Mouse (Mus musculus) adrenal gland, adult 8-10 months (tissue): Measurements from ENCODE around the gene Lbx2. TPM values are rescaled to one million over a fixed set of nuclear protein-coding genes. Genes with fewer than 3 reads are reported as not detected.
A peak's percentile ranks its signal among the peaks of the same experiment; 100 is the strongest.

ENCODE experiments used
- DNase-seq: peaks from one replicate; pipeline ENCODE4 v3.0.0; 2022
- total RNA-seq, 4 experiments: library from RNA; stranded (reverse); gene quantifications; 2 replicates each; pipeline ENCODE4 v1.2.4; 2022

Gene Lbx2
- total RNA-seq, result 10 to 100 TPM; 16.7 to 24.9 (median 19.6) TPM

GRCm38 (mm10) chr6:83086121-83087035 is at the start of gene Lbx2:
Gene Lbx2 (plus strand): TSS chr6:83086367.
- no peak for DNase-seq

- no peak for DNase-seq
Observed at GRCm38 (mm10) chr6:83037188-83037587, 49.0 kb upstream of the Lbx2 start.

DNA sequence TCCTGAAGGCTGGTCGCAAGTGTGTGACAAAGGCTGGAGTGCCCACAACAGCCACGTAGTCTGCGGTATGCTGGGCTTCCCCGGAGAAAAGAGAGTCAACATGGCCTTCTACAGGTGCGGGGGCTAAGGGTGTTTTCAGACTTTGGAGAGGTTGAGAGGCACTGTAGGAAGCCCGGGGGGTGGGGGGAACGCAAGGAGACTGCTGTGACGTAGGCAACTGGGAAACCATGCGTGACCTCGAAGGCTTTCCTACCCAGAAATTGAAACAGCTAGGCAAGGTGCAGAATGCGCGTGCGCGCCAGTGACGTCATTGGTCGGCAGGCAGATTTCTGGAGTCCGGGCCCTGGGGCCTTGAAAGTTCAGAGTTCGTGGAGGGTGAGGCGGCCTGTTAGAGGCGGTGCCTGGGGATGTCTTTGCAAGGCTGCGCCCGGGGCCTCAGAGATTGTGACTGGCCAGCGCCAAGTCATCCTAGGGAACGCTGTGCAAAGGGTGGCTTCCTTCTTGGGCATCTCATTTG is 47.6 kb upstream of the Lbx2 start:
- peak; percentile 95 for DNase-seq

DNA sequence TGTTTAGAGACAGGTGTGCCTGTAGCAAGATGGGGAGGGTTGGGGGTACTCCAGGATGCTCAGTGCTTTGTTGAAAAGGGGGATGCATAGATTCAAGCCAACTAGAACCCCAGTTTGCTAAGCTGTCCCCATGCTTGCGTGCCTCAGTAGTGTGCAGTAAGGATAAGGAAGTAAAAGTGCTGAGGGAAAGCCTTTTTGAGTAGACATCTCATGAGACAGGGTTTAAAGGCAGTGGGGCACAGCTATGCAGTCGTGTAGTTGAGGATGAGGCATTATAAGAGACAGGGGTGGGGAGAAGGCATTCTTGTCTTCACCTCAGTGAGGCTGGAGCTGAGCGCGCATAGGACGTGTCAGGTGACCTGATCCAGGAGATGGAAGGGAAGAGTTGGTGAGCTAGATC is 45.6 kb upstream of the Lbx2 start:
- DNase-seq, result no peak

DNA sequence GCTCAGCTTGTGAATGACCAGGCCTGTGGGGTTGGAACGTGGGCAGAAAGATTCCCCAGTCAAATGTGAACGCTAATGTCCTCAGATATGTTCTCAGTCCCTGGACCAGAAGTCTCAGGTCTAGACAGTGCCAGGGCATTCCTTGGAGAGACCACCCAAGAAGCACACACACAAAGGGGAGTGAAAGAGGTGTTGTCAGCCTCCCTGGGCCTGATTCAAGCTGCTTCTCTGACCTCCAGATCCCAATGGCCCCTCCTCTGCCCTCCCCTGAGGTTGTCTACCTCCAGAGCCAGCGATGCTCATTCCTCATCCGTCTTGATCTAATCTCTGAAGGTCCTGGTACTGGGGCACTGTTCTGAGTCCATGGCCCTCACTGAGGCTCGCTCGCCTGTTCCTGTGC is 42.6 kb upstream of the Lbx2 start:
- no peak for DNase-seq

GRCm38 (mm10) chr6:83043993-83044392 is 42.2 kb upstream of the Lbx2 start:
- DNase-seq, result no peak

DNA sequence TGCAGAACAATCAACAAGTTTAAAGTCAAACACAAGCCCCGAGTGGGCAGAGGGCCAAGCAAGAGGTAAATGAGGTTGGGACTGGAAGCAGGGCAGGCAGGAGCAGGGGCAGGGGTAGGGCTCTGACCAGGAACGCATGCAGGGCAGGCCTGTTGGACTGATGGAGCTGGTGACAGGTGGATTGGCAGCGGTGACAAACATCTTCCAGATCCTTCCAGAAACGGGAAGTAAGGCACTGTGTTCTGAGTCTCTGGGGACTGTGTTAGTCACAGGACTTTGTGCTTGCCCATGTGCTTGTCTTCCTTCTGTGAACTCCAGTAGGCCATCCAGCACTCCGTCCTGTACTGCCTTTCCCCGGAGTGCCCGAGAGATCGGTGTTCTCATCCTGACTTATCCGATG is 41.4 kb upstream of the Lbx2 start:
- DNase-seq, result no peak

DNA sequence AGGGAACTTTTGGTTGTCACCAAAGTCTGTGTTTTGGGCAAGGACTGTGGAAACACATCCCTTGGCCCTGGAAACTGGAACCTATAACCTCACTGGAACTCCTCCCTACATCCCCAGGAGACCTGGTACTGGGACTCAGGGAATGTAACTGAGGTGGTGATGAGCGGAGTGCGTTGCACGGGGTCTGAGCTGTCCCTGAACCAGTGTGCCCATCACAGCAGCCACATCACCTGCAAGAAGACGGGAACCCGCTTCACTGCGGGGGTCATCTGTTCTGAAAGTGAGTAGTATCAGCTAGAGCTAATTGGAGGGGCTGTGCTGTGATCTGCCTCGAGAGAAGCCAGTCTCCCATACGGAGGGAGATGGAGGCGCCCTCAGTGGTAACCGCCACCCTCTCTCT is 36.8 kb upstream of the Lbx2 start:
- DNase-seq, result no peak

DNA sequence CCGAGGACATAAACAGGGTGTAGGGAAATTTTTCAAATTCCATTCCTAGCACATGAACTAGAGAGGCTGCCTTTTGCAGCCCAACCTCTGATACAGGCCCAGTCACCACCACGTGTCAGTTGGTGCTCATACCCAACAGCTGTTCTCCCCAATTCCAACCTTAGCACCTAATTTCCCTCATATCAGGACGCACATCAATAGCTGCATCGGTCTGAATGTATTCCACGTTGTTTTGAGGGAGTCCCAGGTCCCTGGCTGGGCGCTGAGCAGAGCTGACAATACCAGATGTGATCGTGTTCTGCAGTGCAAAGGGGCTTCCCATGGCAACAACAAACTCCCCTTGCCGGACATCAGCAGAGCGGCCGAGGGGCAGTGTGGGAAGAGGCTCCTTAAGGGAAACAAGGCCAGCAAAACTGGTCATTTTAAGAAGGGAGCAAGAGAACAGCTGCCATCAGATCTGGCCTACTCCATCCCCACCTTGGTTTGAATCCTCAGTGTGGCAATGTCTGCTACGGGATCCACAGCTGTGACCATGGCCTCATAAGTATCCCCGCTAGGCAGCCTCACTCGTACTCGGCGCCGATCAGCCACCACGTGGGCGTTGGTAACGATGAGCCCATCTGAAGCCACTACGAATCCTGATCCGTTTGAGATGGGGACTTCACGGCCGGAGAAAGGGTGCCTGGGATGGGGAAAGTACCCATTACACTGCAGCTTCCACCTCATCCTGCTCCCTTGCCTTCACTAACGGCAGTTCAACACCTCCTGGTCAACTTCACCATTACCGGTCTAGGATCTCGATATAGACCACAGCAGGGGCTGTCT is 32.8 kb upstream of the Lbx2 start:
- no peak for DNase-seq

GRCm38 (mm10) chr6:83054074-83054851 is 31.9 kb upstream of the Lbx2 start, which contains the start of gene Aup1:
Gene Aup1 (plus strand): TSS chr6:83054521.
- DNase-seq, result peak; percentile 97

DNA sequence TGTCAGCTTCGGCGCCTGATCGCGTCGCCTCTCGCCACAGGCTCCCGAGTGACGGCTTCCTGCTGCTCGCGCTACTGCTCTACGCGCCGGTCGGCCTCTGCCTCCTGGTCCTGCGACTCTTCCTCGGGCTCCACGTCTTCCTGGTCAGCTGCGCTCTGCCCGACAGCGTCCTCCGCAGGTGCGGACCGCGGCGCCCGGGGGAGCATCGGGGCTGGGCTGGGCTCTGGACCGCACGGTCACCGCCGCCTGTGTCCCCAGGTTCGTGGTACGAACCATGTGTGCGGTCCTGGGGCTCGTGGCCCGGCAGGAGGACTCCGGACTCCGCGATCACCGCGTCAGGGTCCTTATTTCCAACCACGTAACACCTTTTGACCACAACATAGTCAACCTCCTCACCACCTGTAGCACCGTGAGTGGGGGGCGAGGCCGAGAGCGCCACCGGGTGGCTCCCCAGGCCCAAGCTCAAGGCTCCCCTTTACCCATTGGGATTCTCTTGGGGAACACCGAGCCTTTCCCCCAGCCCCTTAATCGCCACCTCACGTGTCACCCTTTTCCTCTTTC is 31.2 kb upstream of the Lbx2 start, which contains the start of gene Htra2:
Htra2 (minus strand) TSS at position 403 of the 561 bp plus-strand sequence.
- DNase-seq, result no peak

- DNase-seq, result no peak
Observed at GRCm38 (mm10) chr6:83057790-83058189, 28.4 kb upstream of the Lbx2 start, which contains the start of gene Dqx1. Gene Dqx1 (plus strand): TSS chr6:83057844.

DNA sequence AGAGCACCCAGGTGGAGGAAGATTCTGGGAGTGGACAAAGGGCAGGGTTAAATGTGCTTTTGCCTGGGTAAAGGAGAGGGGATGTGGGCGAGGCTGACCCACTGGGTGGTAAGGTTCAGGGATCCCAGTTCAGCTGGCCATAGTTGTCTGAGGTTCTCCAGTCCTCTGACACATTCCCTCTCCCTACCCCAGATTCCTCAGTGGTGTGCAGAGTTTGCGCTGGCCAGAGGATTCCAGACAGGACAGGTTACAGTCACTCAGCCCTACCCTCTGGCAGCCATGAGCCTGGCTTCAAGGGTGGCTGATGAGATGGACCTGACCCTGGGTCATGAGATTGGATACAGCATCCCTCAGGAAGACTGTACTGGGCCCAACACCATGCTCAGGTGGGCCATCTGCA is 27.4 kb upstream of the Lbx2 start:
- DNase-seq, result no peak

DNA sequence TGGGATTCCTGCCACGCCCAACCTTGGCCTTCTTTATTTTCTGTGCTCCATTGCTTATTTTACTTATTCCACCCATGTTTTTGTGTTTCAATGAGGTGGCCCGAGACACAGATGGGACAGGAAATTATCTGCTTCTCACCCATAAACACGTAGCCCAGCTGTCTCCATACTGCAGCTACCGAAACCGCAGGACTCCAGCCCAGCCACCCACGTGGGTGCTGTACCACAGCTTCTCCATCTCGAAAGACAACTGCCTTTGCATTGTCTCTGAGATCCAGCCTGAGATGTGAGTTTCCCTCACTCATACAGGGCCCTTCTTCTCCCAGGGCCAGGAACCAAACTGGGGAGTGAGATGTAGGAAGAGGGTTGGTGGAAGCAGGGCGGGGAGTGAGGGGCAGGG is 20.2 kb upstream of the Lbx2 start:
- DNase-seq, result no peak

DNA sequence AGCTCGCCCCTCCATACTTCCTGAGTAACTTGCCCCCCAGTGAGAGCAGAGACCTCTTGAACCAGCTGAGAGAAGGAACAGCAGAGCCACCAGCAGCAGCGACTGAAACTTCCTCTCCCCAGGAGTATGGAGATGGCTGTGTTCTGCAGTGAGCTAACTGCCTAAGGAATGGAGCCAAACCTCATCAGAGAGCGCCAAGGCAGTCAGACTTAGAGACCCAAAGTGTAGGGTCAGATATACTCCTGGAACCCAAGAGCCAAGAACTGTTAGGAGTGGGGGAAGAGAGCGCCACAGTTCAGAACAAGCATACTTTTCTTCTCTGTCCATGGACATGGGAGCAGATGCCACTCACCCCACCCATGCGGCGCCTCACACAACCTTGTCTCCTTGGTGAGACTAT is 19.7 kb upstream of the Lbx2 start:
- DNase-seq, result no peak

GRCm38 (mm10) chr6:83068221-83068620 is 17.9 kb upstream of the Lbx2 start:
- no peak for DNase-seq

GRCm38 (mm10) chr6:83068706-83069487 is 17.3 kb upstream of the Lbx2 start:
- no peak for DNase-seq

DNA sequence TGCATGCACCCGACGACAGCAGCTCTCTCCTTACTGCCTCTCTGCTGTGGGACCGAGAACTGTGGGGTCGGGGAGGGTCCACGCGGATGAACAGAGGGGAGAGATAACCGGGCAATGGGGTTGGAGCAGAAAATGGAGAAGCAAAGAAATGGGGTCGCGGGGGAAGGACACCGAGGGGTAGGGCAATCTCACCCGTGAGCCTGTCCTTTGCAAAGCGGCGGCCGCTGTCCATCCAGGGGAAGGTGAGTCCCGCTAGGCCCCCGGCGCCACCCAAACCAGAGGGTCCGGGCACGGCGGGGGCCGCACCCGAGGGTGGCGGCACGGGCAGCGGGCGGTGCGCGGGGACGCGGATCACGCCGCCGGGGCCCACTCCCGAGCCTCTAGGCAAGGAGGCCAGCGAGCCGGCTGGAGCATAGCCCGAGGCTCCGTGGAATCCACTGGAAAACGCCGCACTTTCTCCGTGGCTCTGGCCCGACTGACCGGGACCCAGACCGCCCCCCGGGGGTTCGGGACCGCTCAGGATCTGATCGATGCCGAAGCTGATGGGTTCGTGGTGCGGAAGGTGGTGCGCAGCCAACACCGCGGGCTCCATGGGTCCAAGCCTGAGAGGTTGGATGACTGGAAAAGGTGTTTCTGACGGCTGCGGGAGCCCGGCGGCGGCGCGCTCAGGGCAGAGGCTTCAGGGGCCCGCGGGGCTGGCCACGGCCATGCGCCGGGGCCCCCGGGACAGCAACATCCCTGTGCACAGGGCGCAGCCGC is 16.5 kb upstream of the Lbx2 start:
- DNase-seq, result no peak

- no peak for DNase-seq
Observed at GRCm38 (mm10) chr6:83070247-83070310, 16.1 kb upstream of the Lbx2 start, which contains the start of gene Tlx2. Gene Tlx2 (minus strand): TSS chr6:83070293.

DNA sequence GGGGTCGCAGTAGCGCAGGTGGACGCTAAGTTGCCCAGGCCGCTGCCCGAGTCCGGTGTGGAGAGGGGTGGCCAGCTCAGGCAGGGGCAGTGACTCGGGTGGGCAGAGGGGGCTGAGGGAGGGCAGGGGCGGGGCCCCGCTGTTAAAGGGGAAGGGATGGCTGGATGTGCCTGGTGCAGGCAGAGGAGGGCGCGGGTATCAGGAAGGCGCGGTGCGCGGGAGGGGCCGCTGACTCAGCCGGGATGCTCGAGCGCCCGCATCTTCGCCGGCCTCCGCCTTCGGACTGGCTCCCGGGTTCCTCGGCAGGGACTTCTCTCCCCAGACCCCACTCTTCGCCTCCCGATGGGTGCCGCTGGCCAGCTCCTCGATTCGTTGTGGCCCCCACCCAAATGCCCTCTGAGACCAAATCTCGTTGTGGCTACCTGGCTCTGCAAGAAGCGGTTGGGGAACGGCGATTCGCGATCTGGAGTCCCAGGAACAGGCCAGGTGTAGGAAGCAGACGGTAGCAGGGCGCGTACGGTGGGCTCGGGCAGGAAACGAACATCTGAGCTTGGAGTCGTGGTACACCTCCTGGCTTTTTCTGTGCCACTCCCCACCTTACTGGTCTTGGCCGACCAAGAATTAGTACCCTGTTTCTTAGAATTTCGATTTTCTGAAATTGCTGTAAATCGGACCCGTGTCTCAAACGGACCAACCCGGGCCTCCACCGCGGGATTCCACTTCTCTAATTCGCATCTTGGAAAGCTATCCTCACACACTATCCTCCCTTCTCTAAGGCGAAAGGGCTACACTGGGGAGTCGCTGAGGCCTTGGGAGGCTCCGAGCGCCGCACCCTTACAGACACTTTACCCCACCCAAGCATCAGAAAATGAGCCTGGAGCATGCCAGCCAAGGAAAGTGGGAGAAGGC is 15.6 kb upstream of the Lbx2 start:
- no peak for DNase-seq
